Mouse (Mus musculus) limb, embryonic 14.5 days (tissue): ENCODE results near the gene Nav2. TPM values are rescaled to one million over a fixed set of nuclear protein-coding genes. Genes with fewer than 3 reads are reported as not detected.

Experiments
- ATAC-seq: fragments of 200-750 bp; cut with Nextera tagmentation; 2 replicates; pipeline ENCODE4 v1.8.0; 2017; ENCODE audit warnings: low read depth, moderate number of reproducible peaks, moderate TSS enrichment; ENCODE audit not compliant: low FRiP score
- DNase-seq: peaks from one replicate; pipeline ENCODE4 v3.0.0-alpha.2; 2015; ENCODE audit warnings: low spot score
- H3K27ac ChIP-seq: fragments of 300-500 bp; sonication (generic); replicated peaks from 2 replicates; pipeline ENCODE4 v1.5.1; 2014; ENCODE audit warnings: low read depth, mild to moderate bottlenecking, low read length, moderate library complexity, mixed read lengths
- H3K27me3 ChIP-seq: fragments of 300-500 bp; sonication (generic); 2 replicates; pipeline ENCODE4 v1.6.1; 2014; ENCODE audit warnings: low read length, mixed read lengths; ENCODE audit not compliant: control insufficient read depth, insufficient read depth
- H3K36me3 ChIP-seq: fragments of 300-500 bp; sonication (generic); 2 replicates; pipeline ENCODE4 v1.6.1; 2014; ENCODE audit warnings: mild to moderate bottlenecking, low read length, moderate library complexity, mixed read lengths; ENCODE audit not compliant: control insufficient read depth, insufficient read depth
- H3K4me1 ChIP-seq: fragments of 300-500 bp; sonication (generic); 2 replicates; pipeline ENCODE4 v1.6.1; 2014; ENCODE audit warnings: antibody characterized with exemption, low read length, mixed read lengths; ENCODE audit not compliant: control insufficient read depth, insufficient read depth
- H3K4me2 ChIP-seq: fragments of 300-500 bp; sonication (generic); replicated peaks from 2 replicates; pipeline ENCODE4 v1.6.1; 2014; ENCODE audit warnings: low read depth, mild to moderate bottlenecking, low read length, moderate library complexity; ENCODE audit not compliant: severe bottlenecking
- H3K4me3 ChIP-seq: fragments of 300-500 bp; sonication (generic); replicated peaks from 2 replicates; pipeline ENCODE4 v1.5.1; 2014; ENCODE audit warnings: low read length
- H3K9ac ChIP-seq: fragments of 300-500 bp; sonication (generic); 2 replicates; pipeline ENCODE4 v1.6.1; 2014; ENCODE audit warnings: mild to moderate bottlenecking, low read depth, low read length, moderate library complexity; ENCODE audit not compliant: severe bottlenecking
- H3K9me3 ChIP-seq: fragments of 300-500 bp; sonication (generic); 2 replicates; pipeline ENCODE4 v1.6.1; 2016; ENCODE audit warnings: low read length; ENCODE audit not compliant: control insufficient read depth
- POLR2A ChIP-seq: fragments of 200-500 bp; IDR thresholded peaks from 2 replicates; pipeline ENCODE4 v1.8.0; 2012; ENCODE audit warnings: inconsistent platforms, mild to moderate bottlenecking, moderate library complexity, borderline replicate concordance; ENCODE audit not compliant: insufficient read depth, insufficient read length; ENCODE audit errors: extremely low read depth
- WGBS: fragments of 180-500 bp; shearing (Covaris S2); extraction: QIAGEN DNeasy Blood & Tissue Kit; methylation state at CpG from one replicate; pipeline ENCODE4 v1.1.7; 2014; 5-methylcytosine and 5-hydroxymethylcytosine counted together
- polyA plus RNA-seq, 2 experiments: library from polyadenylated mRNA; depleted of rRNA in 1 of 2; stranded (reverse) in 1 of 2; unstranded in 1 of 2; fragments of >200 nt; fragmentation: Nextera tagmentation in 1 of 2; extraction: Ambion mirVana in 1 of 2; gene quantifications; 2 replicates each; pipeline versions ENCODE4 v1.2.1 to v1.2.3; 2012 to 2014

The Nav2 gene
- polyA plus RNA-seq, 2 experiments = 15.8 to 16.8 TPM

DNA sequence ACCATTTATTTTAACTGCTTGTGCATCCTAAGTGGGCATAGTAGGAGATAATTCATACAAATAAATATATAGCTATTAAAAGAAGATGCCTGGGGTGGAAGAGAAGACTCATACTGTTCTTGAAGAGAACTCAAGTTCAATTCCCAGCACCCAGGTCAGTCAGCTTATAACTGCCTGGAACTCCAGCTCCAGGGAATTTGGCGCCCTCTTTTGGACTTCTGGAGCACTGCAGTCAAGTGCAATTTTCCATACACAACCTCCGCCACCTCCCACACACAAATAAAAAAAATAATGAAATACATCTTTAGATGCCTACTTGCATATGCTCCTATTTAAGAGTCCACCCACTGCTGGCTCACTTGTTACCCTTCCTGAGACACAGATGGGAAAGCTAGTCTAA is 416.1 kb downstream of the Nav2 start:
- Histone ChIP-seq H3K4me3 (no peak overlapping the region), H3K9me3 (no peaks in the 10 kb centered on the region), H3K27me3 (no peaks in the 10 kb centered on the region), H3K4me1 (peaks cover 18% of the 10 kb centered on the region), H3K36me3 (no peaks in the 10 kb centered on the region), H3K9ac (no peak overlapping the region), H3K4me2 (no peak overlapping the region), H3K27ac (no peak overlapping the region)
- WGBS = 92% methylated on average over 2 of the region's 2 CpGs
- ATAC-seq = no peak
- TF ChIP-seq POLR2A = no peak
- DNase-seq = no peak

DNA sequence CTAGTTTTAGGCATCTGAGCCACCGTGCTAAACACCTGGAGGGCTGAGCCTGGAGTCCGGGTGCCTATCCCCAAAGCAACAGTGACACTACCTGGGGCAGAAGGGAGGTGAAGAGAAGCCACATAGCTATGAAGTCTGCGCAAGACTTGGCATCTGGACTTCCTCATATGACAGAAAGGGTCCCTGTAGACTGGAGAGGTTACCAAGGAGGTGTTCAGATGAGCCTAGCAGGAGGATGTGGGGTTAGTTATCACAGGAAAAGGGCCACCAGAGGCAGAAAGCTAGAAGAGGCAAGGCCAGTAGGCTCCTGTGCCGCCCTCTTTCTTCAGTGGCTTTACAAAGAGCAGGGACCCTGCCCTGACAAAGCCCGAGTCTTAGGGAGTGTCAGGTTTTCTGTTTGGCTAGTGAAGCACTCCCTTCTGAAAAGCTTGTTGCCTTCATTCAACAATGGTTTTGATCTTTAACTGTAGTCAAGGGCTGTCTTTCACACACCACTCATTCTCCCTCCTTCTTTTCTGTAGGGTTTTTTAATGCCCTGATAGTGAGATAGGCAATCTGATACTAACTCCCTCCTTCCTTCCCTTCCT is 417.7 kb downstream of the Nav2 start:
- H3K9me3 ChIP-seq = no peaks in the 10 kb centered on the region
- 74% methylated on average over 5 of the region's 5 CpGs for WGBS
- TF ChIP-seq POLR2A = no peak
- H3K9ac ChIP-seq = no peak overlapping the region
- no peaks in the 10 kb centered on the region for H3K27me3 ChIP-seq
- ATAC-seq = no peak
- H3K36me3 ChIP-seq = no peaks in the 10 kb centered on the region
- DNase-seq = no peak
- H3K4me3 ChIP-seq = no peak overlapping the region
- no peak overlapping the region for H3K4me2 ChIP-seq
- H3K27ac ChIP-seq = no peak overlapping the region
- peaks cover 7% of the 10 kb centered on the region for H3K4me1 ChIP-seq

DNA sequence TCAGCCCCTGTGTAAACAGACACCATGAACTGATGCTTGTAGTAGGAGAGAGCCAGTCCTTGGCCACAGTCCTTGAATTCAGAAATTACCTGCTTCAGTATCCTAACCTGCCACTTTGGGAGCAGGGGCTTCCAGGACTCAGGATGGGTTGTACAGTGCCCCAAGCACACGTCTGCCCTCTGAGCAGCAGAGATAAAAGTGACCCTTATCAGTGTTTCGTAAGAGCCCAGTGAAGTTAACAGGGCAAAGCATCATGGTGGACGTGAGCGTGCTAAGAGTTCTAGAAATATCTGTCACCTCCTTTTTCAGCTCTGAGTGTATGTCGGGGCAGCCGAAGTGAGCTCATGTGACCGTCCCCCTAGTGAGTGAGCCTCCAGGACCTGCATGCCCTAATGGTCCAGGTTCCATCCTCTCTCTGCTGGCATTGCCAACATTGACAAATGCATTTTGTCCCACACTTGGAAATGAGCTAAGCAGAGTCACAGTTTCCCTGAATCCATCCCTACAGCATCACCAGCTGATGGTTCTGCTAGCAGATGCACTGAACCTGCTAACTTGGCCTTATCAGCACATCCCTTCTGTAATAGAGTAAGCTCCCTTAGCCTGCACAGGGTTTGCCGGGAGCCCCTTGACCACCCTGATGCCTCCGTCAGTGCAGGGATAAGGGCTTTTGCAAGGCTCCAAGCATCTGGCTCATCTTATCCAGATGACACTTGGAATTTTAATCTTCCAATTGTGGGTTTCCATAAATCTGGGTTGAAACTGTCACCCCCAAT is 418.6 kb downstream of the Nav2 start:
- Histone ChIP-seq H3K4me3 (no peak overlapping the region), H3K4me1 (peaks cover 10% of the 10 kb centered on the region; the same call in 1 of the 2 replicates), H3K36me3 (no peaks in the 10 kb centered on the region), H3K27ac (no peak overlapping the region), H3K9me3 (no peaks in the 10 kb centered on the region), H3K27me3 (no peaks in the 10 kb centered on the region), H3K4me2 (no peak overlapping the region), H3K9ac (no peak overlapping the region)
- DNase-seq (no peak), ATAC-seq (no peak)
- no peak for TF ChIP-seq POLR2A
- 79% methylated on average over 9 of the region's 9 CpGs for WGBS

DNA sequence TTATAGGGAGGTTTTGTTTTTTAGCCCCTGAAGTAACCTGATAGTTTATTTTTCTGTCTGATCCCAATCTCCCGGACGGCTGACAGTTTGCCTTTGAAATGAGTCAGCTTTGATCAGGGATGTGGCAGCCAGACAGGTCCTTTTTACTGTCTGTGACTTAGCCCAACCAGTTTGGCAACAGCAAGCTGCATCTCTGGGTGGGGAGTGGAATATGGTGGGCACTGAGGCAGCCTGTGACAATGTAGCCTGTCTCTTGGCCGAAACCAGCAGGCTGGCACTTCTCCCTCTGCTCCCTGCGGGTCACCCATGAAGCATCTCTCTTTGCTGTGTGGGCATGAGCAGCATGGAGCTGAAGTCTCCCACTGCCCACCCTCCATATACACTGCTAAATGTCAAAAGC is 421.7 kb downstream of the Nav2 start:
- WGBS = 40% methylated on average over 4 of the region's 4 CpGs
- H3K9ac ChIP-seq = no peak overlapping the region
- no peak for DNase-seq
- H3K4me2 ChIP-seq = no peak overlapping the region
- no peak overlapping the region for H3K27ac ChIP-seq
- ATAC-seq = no peak
- no peaks in the 10 kb centered on the region for H3K9me3 ChIP-seq
- peaks cover 10% of the 10 kb centered on the region; the same call in 1 of the 2 replicates for H3K4me1 ChIP-seq
- no peaks in the 10 kb centered on the region for H3K36me3 ChIP-seq
- H3K27me3 ChIP-seq = no peaks in the 10 kb centered on the region
- no peak overlapping the region for H3K4me3 ChIP-seq
- TF ChIP-seq POLR2A = no peak

DNA sequence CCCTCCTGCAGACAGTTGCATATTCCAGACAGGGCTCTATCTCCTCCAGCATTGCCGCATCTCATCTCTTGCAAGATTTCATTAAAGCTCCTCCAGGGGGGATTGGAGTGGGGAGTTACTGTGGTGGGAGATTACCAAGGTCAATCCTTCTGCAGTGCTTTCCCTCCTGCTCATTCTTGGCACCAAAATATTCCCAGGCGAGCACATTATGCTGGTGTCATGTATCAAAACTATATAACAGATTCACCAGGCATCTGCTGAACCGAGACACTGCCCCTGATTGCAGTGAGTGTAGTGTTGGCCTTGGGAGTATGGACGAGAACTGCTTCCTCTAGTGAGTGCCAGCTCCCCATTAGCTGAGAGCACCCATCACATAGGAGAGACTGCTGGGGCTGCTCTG is 423.4 kb downstream of the Nav2 start:
- 53% methylated on average over 4 of the region's 4 CpGs for WGBS
- peak; percentile 53 for ATAC-seq
- H3K9ac ChIP-seq = no peak overlapping the region
- H3K36me3 ChIP-seq = no peaks in the 10 kb centered on the region
- peak; percentile 34 for DNase-seq
- no peak for TF ChIP-seq POLR2A
- H3K4me3 ChIP-seq = no peak overlapping the region
- no peak overlapping the region for H3K4me2 ChIP-seq
- no peak overlapping the region for H3K27ac ChIP-seq
- H3K9me3 ChIP-seq = no peaks in the 10 kb centered on the region
- peaks cover 10% of the 10 kb centered on the region; the same call in 1 of the 2 replicates for H3K4me1 ChIP-seq
- no peaks in the 10 kb centered on the region for H3K27me3 ChIP-seq
